Mouse (Mus musculus): ENCODE measurements at regions not wholly inside any gene's neighbourhood (a gene's known extent, or its start where the extent isn't known, plus 50 kb on each side); places are given as distances from the start of the nearest gene placed in this dataset. TPM values are rescaled to one million over a fixed set of nuclear protein-coding genes. Genes with fewer than 3 reads are reported as not detected.

DNA sequence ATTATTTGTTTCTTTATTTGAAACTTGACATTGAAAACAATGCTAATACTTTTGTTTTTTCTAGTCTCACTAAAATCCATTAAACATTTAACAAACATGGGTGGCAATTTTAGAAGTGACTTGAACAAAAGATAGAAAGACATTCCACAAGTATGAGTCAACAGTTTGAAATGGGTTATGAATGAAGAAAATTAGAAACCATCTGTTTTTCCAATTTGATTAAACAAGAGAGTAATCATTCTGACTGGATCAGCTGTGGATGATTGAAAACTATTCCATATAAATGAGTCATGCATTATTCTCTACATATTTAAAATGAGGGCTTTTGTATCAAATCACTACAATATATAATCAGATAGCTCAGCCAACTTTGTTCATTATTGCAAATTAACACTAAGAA is 334.8 kb upstream of the Olfr161 start:
- no peak for ATAC-seq
- H3K36me3 ChIP-seq (ENCODE audit: control insufficient read depth, insufficient read depth): no peaks in the 10 kb centered on the region
- no peaks in the 10 kb centered on the region for H3K27me3 ChIP-seq (replicated peaks; ENCODE audit: control insufficient read depth, insufficient read depth, low read length)
- no peak overlapping the region for H3K4me2 ChIP-seq (ENCODE audit: low read length)
- no peak overlapping the region for H3K27ac ChIP-seq (ENCODE audit: low read length)
- H3K4me1 ChIP-seq (replicated peaks; ENCODE audit: control insufficient read depth, insufficient read depth, low read length): no peaks in the 10 kb centered on the region
- H3K4me3 ChIP-seq (replicated peaks; ENCODE audit: low read length): no peak overlapping the region
- H3K9ac ChIP-seq (replicated peaks; ENCODE audit: low read depth, low read length): no peak overlapping the region
- peaks cover 32% of the 10 kb centered on the region for H3K9me3 ChIP-seq (ENCODE audit: control insufficient read depth, low read length)

DNA sequence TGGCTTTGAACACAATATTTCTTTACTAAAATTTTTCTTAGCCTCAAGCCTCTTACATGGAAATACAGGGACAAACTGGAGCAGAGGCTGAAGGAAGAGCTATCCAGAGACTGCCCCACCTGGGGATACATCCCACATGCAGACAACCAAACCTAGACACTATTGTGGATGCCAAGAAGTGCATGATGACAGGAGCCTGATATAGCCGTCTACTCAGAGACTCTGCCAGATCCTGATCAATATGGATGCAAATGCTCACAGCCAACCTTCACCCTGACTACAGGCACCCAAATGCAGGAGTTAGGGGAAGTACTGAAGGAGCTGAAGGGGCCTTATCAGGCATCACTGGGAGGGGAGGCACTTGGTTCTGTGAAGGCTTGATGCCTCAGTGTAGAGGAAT is 325.5 kb upstream of the Olfr161 start:
- no peak overlapping the region for H3K4me2 ChIP-seq (ENCODE audit: low read length)

DNA sequence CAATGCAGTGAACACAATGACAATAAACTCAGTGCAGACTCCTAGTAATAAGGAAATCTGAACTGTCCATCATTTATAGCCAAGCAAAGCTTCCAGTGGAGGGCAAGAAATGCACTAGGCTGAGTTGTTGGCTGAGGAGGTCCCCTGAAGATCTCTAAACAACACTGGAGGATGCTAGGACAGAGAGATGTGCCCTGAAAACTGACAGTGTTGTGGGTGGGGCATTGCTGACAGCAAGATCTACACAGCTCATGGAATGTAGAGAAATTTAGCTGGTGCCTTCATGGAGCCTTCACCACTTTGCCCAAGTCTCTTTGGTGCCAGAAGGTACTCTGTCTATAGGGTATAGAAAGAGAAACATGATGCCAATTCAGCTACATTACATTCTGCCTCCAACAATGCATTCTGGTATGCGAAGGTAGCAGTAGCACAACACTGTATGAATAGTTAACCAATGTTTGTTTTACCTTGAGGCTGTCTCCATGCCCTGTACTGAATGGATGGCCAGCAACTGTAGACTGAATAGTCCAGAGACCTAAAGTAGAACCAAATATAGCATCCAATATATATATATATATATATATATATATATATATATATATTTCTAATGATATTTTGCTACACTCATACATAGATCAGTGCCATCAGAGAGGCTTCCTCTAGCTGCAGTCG is 318.9 kb upstream of the Olfr161 start:
- Histone ChIP-seq H3K9ac (replicated peaks; ENCODE audit: low read depth, low read length) (no peak overlapping the region), H3K27ac (ENCODE audit: low read length) (no peak overlapping the region), H3K4me3 (replicated peaks; ENCODE audit: low read length) (no peak overlapping the region), H3K36me3 (ENCODE audit: control insufficient read depth, insufficient read depth) (no peaks in the 10 kb centered on the region), H3K4me2 (ENCODE audit: low read length) (no peak overlapping the region), H3K4me1 (replicated peaks; ENCODE audit: control insufficient read depth, insufficient read depth, low read length) (no peaks in the 10 kb centered on the region), H3K27me3 (replicated peaks; ENCODE audit: control insufficient read depth, insufficient read depth, low read length) (no peaks in the 10 kb centered on the region), H3K9me3 (ENCODE audit: control insufficient read depth, low read length) (peaks cover 45% of the 10 kb centered on the region)
- WGBS: 57% methylated on average over 2 of the region's 2 CpGs
- no peak for ATAC-seq

More for the DNA sequence above, 325.5 kb upstream of the Olfr161 start:
- ATAC-seq: no peak
- Histone ChIP-seq H3K9ac (replicated peaks; ENCODE audit: low read depth, low read length) (no peak overlapping the region), H3K36me3 (ENCODE audit: control insufficient read depth, insufficient read depth) (no peaks in the 10 kb centered on the region), H3K27ac (ENCODE audit: low read length) (no peak overlapping the region), H3K4me3 (replicated peaks; ENCODE audit: low read length) (no peak overlapping the region), H3K27me3 (replicated peaks; ENCODE audit: control insufficient read depth, insufficient read depth, low read length) (no peaks in the 10 kb centered on the region), H3K4me1 (replicated peaks; ENCODE audit: control insufficient read depth, insufficient read depth, low read length) (no peaks in the 10 kb centered on the region), H3K9me3 (ENCODE audit: control insufficient read depth, low read length) (peaks cover 36% of the 10 kb centered on the region)
- 99% methylated on average over 1 of the region's 1 CpGs for WGBS

DNA sequence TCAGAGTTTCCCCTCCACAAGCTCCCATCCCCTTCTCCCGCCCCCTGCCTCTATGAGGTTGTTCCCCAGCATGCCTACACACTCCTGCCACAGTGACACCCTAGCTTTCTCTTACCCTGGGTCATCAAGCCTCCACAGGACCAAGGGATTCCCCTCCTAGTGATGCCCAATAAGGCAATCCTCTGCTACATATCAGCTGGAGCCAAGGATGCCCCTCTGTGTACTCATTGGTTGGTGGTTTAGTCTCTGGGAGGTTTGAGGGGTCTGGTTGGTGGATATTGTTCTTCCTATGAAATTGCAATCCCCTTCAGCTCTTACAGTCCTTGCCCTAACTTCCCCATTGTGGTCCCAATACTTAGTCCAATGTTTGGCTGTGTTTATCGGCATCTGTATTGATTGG is 317.4 kb upstream of the Olfr161 start:
- H3K9ac ChIP-seq (replicated peaks; ENCODE audit: low read depth, low read length): no peak overlapping the region
- H3K9me3 ChIP-seq (ENCODE audit: control insufficient read depth, low read length): peaks cover 38% of the 10 kb centered on the region
- H3K4me2 ChIP-seq (ENCODE audit: low read length): no peak overlapping the region
- H3K27me3 ChIP-seq (replicated peaks; ENCODE audit: control insufficient read depth, insufficient read depth, low read length): no peaks in the 10 kb centered on the region
- no peaks in the 10 kb centered on the region for H3K36me3 ChIP-seq (ENCODE audit: control insufficient read depth, insufficient read depth)
- ATAC-seq: no peak
- no peak overlapping the region for H3K4me3 ChIP-seq (replicated peaks; ENCODE audit: low read length)
- H3K27ac ChIP-seq (ENCODE audit: low read length): no peak overlapping the region
- 77% methylated on average over 2 of the region's 2 CpGs for WGBS
- no peaks in the 10 kb centered on the region for H3K4me1 ChIP-seq (replicated peaks; ENCODE audit: control insufficient read depth, insufficient read depth, low read length)

Small RNAs in the stretch of these regions (microRNA-seq; reads per million reads assigned to microRNA genes)
- not detected for gene Gm23215

Measured in forebrain, embryonic 16.5 days (tissue).